Mouse (Mus musculus) liver, adult 2 months (tissue): ENCODE measurements around the gene Lgmn.

Experiments
- CTCF ChIP-seq: fragments of 200-500 bp; IDR thresholded peaks from 2 replicates; pipeline ENCODE4 v1.5.1; 2011; ENCODE audit warnings: low read depth, low read length, control low read depth
- POLR2A ChIP-seq: fragments of 200-500 bp; IDR thresholded peaks from 2 replicates; pipeline ENCODE4 v1.6.1; 2011; ENCODE audit warnings: low read length, control low read depth; ENCODE audit not compliant: insufficient read depth; ENCODE audit errors: extremely low read depth

GRCm38 (mm10) chr12:102346507-102346906 lies 93.1 kb downstream of the Lgmn start:
- TF ChIP-seq POLR2A = no peak
- peak; percentile 51 for TF ChIP-seq CTCF
